Comparison of ENCODE assay signal across 8 mouse cellular contexts in genomic region chr11:101246702-101247012, GRCm38 (mm10). TPM values are rescaled to one million over a fixed set of nuclear protein-coding genes. Genes with fewer than 3 reads are reported as not detected.
DNase-seq lines count a peak whose midpoint lies in the region; ATAC-seq and TF ChIP-seq lines count a peak whose summit lies in the region.

No protein-coding gene starts in this region.

- DNase-seq in kidney, adult 8-10 months: no peak
- DNase-seq in midbrain, postnatal 0 days (ENCODE audit: low spot score): peak; percentile 12
- DNase-seq in cerebellum, adult 11 months: no peak
- DNase-seq in adrenal gland, adult 2 months: no peak
- no peak for DNase-seq in embryo, embryonic 10.5 days (ENCODE audit: low spot score)

- no peaks in the 10 kb centered on the region for H3K36me3 ChIP-seq in kidney, embryonic 16.5 days (ENCODE audit: insufficient read depth, low read length)
- H3K36me3 ChIP-seq in embryonic facial prominence, embryonic 13.5 days: no peaks in the 10 kb centered on the region
- no peaks in the 10 kb centered on the region for H3K36me3 ChIP-seq in intestine, embryonic 15.5 days
- H3K36me3 ChIP-seq in midbrain, postnatal 0 days (ENCODE audit: insufficient read depth, low read length): no peaks in the 10 kb centered on the region

- peak overlapping the region; percentile 95 for H3K4me2 ChIP-seq in kidney, embryonic 16.5 days (replicated peaks; ENCODE audit: low read depth, low read length)
- peak overlapping the region; percentile 97 for H3K4me2 ChIP-seq in embryonic facial prominence, embryonic 13.5 days
- H3K4me2 ChIP-seq in intestine, embryonic 15.5 days (replicated peaks): peak overlapping the region; percentile 87
- H3K4me2 ChIP-seq in midbrain, postnatal 0 days (ENCODE audit: low read depth, low read length, poor library complexity, severe bottlenecking): peak overlapping the region; percentile 83

- H3K9me3 ChIP-seq in kidney, embryonic 16.5 days (ENCODE audit: low read length): no peaks in the 10 kb centered on the region
- no peaks in the 10 kb centered on the region for H3K9me3 ChIP-seq in embryonic facial prominence, embryonic 13.5 days
- H3K9me3 ChIP-seq in intestine, embryonic 15.5 days: no peaks in the 10 kb centered on the region
- H3K9me3 ChIP-seq in midbrain, postnatal 0 days (ENCODE audit: low read length): no peaks in the 10 kb centered on the region

- peak overlapping the region; percentile 93 for H3K9ac ChIP-seq in kidney, embryonic 16.5 days (replicated peaks; ENCODE audit: low read length)
- peak overlapping the region; percentile 85 for H3K9ac ChIP-seq in embryonic facial prominence, embryonic 13.5 days
- H3K9ac ChIP-seq in intestine, embryonic 15.5 days: peak overlapping the region; percentile 67
- peak overlapping the region; percentile 72 for H3K9ac ChIP-seq in midbrain, postnatal 0 days (replicated peaks; ENCODE audit: low read length, poor library complexity, severe bottlenecking)

- H3K27me3 ChIP-seq in kidney, embryonic 16.5 days (ENCODE audit: insufficient read depth, low read length): no peaks in the 10 kb centered on the region
- peaks cover 23% of the 10 kb centered on the region for H3K27me3 ChIP-seq in embryonic facial prominence, embryonic 13.5 days
- no peaks in the 10 kb centered on the region for H3K27me3 ChIP-seq in intestine, embryonic 15.5 days (replicated peaks)
- H3K27me3 ChIP-seq in midbrain, postnatal 0 days (ENCODE audit: insufficient read depth, low read length): 0 out of 2 replicates have a peak, but pooled peaks cover 6% of the 10 kb centered on the region

- peak overlapping the region; percentile 91 for H3K27ac ChIP-seq in kidney, embryonic 16.5 days (ENCODE audit: low read length)
- H3K27ac ChIP-seq in embryonic facial prominence, embryonic 13.5 days: peak overlapping the region; percentile 66; the same call in 1 of the 2 replicates
- H3K27ac ChIP-seq in intestine, embryonic 15.5 days: peak overlapping the region; percentile 89
- H3K27ac ChIP-seq in midbrain, postnatal 0 days (ENCODE audit: low read depth, low read length): no peak overlapping the region

- H3K4me1 ChIP-seq in kidney, embryonic 16.5 days (ENCODE audit: insufficient read depth, low read length): peaks cover 41% of the 10 kb centered on the region
- H3K4me1 ChIP-seq in embryonic facial prominence, embryonic 13.5 days: peaks cover 31% of the 10 kb centered on the region
- peaks cover 15% of the 10 kb centered on the region for H3K4me1 ChIP-seq in intestine, embryonic 15.5 days (replicated peaks)
- H3K4me1 ChIP-seq in midbrain, postnatal 0 days (ENCODE audit: insufficient read depth, low read length): no peaks in the 10 kb centered on the region

- ATAC-seq in kidney, embryonic 16.5 days (ENCODE audit: low FRiP score, low TSS enrichment): no peak; the same call in 1 of the 2 replicates
- no peak for ATAC-seq in embryonic facial prominence, embryonic 13.5 days (ENCODE audit: insufficient number of reproducible peaks, insufficient read depth, low FRiP score, low TSS enrichment, low read depth)
- no peak; the same call in 1 of the 2 replicates for ATAC-seq in intestine, embryonic 15.5 days
- 0 out of 2 replicates have a peak, but pooled peaks have one; percentile 31 for ATAC-seq in midbrain, postnatal 0 days (ENCODE audit: low FRiP score)

- 6% methylated on average over 7 of the region's 7 CpGs for WGBS in kidney, embryonic 16.5 days
- 8% methylated on average over 7 of the region's 7 CpGs for WGBS in embryonic facial prominence, embryonic 13.5 days
- 14% methylated on average over 7 of the region's 7 CpGs for WGBS in intestine, embryonic 15.5 days
- 3% methylated on average over 7 of the region's 7 CpGs for WGBS in midbrain, postnatal 0 days

- no peak; the same call in 1 of the 2 replicates for TF ChIP-seq CTCF in midbrain, postnatal 0 days (IDR thresholded peaks at IDR 0.05)

- peak overlapping the region; percentile 80 for H3K4me3 ChIP-seq in kidney, embryonic 16.5 days (ENCODE audit: low read length)
- peak overlapping the region; percentile 66 for H3K4me3 ChIP-seq in embryonic facial prominence, embryonic 13.5 days
- H3K4me3 ChIP-seq in intestine, embryonic 15.5 days (replicated peaks): peak overlapping the region; percentile 56
- H3K4me3 ChIP-seq in midbrain, postnatal 0 days (ENCODE audit: low read depth, low read length): peak overlapping the region; percentile 54

RNA-seq across cellular contexts. Expression of gene Ramp2, which starts 0.8 kb away (rescaled TPM):
- polyA plus RNA-seq in kidney, embryonic 16.5 days (2015; fragmentation: Nextera tagmentation; extraction: Ambion mirVana): 246 and 270 TPM in 2 replicates
- 84.9 and 92.3 TPM in 2 replicates for polyA plus RNA-seq in embryonic facial prominence, embryonic 13.5 days (2015; fragmentation: Nextera tagmentation; extraction: Ambion mirVana)
- 98.5 and 114 TPM in 2 replicates for polyA plus RNA-seq in intestine, embryonic 15.5 days (2015; fragmentation: Nextera tagmentation; extraction: Ambion mirVana)
- total RNA-seq in midbrain, postnatal 0 days (2014; rRNA removed): 55.0 and 67.5 TPM in 2 replicates
- polyA plus RNA-seq in midbrain, postnatal 0 days (2015; fragmentation: Nextera tagmentation; extraction: Ambion mirVana): 95.3 and 103 TPM in 2 replicates
- total RNA-seq in adrenal gland, adult 2 months (2021): 10 to 100 TPM; 46.5 to 46.9 TPM
- polyA plus RNA-seq in adrenal gland, adult 2 months (2012; rRNA removed): 109 and 114 TPM in 2 replicates

RNA-seq across cellular contexts. Expression of gene Vps25, which starts 6.8 kb away (rescaled TPM):
- polyA plus RNA-seq in kidney, embryonic 16.5 days (2015; fragmentation: Nextera tagmentation; extraction: Ambion mirVana): 154 TPM in 2 replicates
- polyA plus RNA-seq in embryonic facial prominence, embryonic 13.5 days (2015; fragmentation: Nextera tagmentation; extraction: Ambion mirVana): 106 and 118 TPM in 2 replicates
- polyA plus RNA-seq in intestine, embryonic 15.5 days (2015; fragmentation: Nextera tagmentation; extraction: Ambion mirVana): 135 and 142 TPM in 2 replicates
- total RNA-seq in midbrain, postnatal 0 days (2014; rRNA removed): 77.3 and 82.3 TPM in 2 replicates
- polyA plus RNA-seq in midbrain, postnatal 0 days (2015; fragmentation: Nextera tagmentation; extraction: Ambion mirVana): 130 and 144 TPM in 2 replicates
- total RNA-seq in adrenal gland, adult 2 months (2021): 100 to 1,000 TPM; 102 to 116 TPM
- polyA plus RNA-seq in adrenal gland, adult 2 months (2012; rRNA removed): 186 and 204 TPM in 2 replicates

RNA-seq across cellular contexts. Expression of gene Wnk4, which starts 13.7 kb away (rescaled TPM):
- polyA plus RNA-seq in kidney, embryonic 16.5 days (2015; fragmentation: Nextera tagmentation; extraction: Ambion mirVana): 30.5 and 39.5 TPM in 2 replicates
- polyA plus RNA-seq in embryonic facial prominence, embryonic 13.5 days (2015; fragmentation: Nextera tagmentation; extraction: Ambion mirVana): 9.8 and 10.9 TPM in 2 replicates
- polyA plus RNA-seq in intestine, embryonic 15.5 days (2015; fragmentation: Nextera tagmentation; extraction: Ambion mirVana): 12.3 and 12.7 TPM in 2 replicates
- total RNA-seq in midbrain, postnatal 0 days (2014; rRNA removed): 4.2 and 8.1 TPM in 2 replicates
- 7.5 and 9.2 TPM in 2 replicates for polyA plus RNA-seq in midbrain, postnatal 0 days (2015; fragmentation: Nextera tagmentation; extraction: Ambion mirVana)
- 1 to 10 TPM; 2.1 to 3.7 TPM for total RNA-seq in adrenal gland, adult 2 months (2021)
- polyA plus RNA-seq in adrenal gland, adult 2 months (2012; rRNA removed): 0.62 and 0.94 TPM in 2 replicates

RNA-seq across cellular contexts. Expression of gene Ezh1, which starts 20.4 kb away (rescaled TPM):
- polyA plus RNA-seq in kidney, embryonic 16.5 days (2015; fragmentation: Nextera tagmentation; extraction: Ambion mirVana): 25.1 and 29.5 TPM in 2 replicates
- 16.9 and 19.8 TPM in 2 replicates for polyA plus RNA-seq in embryonic facial prominence, embryonic 13.5 days (2015; fragmentation: Nextera tagmentation; extraction: Ambion mirVana)
- 16.0 and 16.3 TPM in 2 replicates for polyA plus RNA-seq in intestine, embryonic 15.5 days (2015; fragmentation: Nextera tagmentation; extraction: Ambion mirVana)
- 26.5 and 40.0 TPM in 2 replicates for total RNA-seq in midbrain, postnatal 0 days (2014; rRNA removed)
- polyA plus RNA-seq in midbrain, postnatal 0 days (2015; fragmentation: Nextera tagmentation; extraction: Ambion mirVana): 25.4 and 25.9 TPM in 2 replicates
- 10 to 100 TPM; 31.3 to 35.0 TPM for total RNA-seq in adrenal gland, adult 2 months (2021)
- polyA plus RNA-seq in adrenal gland, adult 2 months (2012; rRNA removed): 17.1 and 20.1 TPM in 2 replicates

RNA-seq across cellular contexts. Expression of gene Cntd1, which starts 32.2 kb away (rescaled TPM):
- 1.7 and 3.2 TPM in 2 replicates for polyA plus RNA-seq in kidney, embryonic 16.5 days (2015; fragmentation: Nextera tagmentation; extraction: Ambion mirVana)
- polyA plus RNA-seq in embryonic facial prominence, embryonic 13.5 days (2015; fragmentation: Nextera tagmentation; extraction: Ambion mirVana): 1.7 and 2.3 TPM in 2 replicates
- polyA plus RNA-seq in intestine, embryonic 15.5 days (2015; fragmentation: Nextera tagmentation; extraction: Ambion mirVana): 0.72 and 1.1 TPM in 2 replicates
- not detected in 2 replicates for total RNA-seq in midbrain, postnatal 0 days (2014; rRNA removed)
- polyA plus RNA-seq in midbrain, postnatal 0 days (2015; fragmentation: Nextera tagmentation; extraction: Ambion mirVana): 0.25 and 0.42 TPM in 2 replicates
- total RNA-seq in adrenal gland, adult 2 months (2021): under 1 TPM; 0.32 to 0.38 TPM
- polyA plus RNA-seq in adrenal gland, adult 2 months (2012; rRNA removed): 0.06 and 0.11 TPM in 2 replicates
